Mouse (Mus musculus): ENCODE data around the gene Olfm2.

DNA sequence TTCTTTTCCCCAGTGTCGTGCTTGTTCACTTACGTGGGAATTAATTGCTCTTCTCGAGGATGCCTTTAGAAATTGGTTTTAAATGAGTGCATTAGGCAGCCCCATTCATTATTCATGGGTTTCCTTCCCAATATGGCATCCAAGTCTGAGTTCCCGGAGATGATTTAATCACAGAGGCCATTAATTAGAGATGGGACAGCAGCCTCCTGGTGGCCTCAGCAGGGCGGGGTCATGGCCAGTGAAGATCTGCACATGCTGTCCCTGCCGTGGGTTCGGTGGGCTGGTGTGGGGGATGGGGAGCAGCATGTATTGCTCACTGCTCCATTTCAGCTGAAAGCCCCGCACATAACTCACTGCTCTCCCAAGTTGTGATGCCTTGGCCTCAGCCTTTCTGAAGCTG, 80.2 kb downstream of the Olfm2 start:
- TF ChIP-seq CTCF (IDR thresholded peaks at IDR 0.05; ENCODE audit: low read depth) (no peak), EP300 (IDR thresholded peaks at IDR 0.05; ENCODE audit: low read depth) (no peak)
